Mouse (Mus musculus): Measurements from ENCODE around the gene Crispld2. TPM values are rescaled to one million over a fixed set of nuclear protein-coding genes. Genes with fewer than 3 reads are reported as not detected.

Crispld2 gene
- polyA plus RNA-seq, 1 experiment from 2014 or later = 1.8 TPM

- H3K27ac ChIP-seq (replicated peaks in 1 of 2; ENCODE audit: control insufficient read depth in 1 of 2, insufficient read depth in 1 of 2, low read depth in 2 of 2, low read length in 2 of 2) = no peak overlapping the region
- peaks cover 22 to 42% of the 10 kb centered on the region in 2 experiments for H3K4me1 ChIP-seq (ENCODE audit: control insufficient read depth in 2 of 2, insufficient read depth in 2 of 2, low read length in 2 of 2)
- no peaks in the 10 kb centered on the region for H3K36me3 ChIP-seq (ENCODE audit: control insufficient read depth, insufficient read depth, low read length)
- H3K9ac ChIP-seq (ENCODE audit: low read length) = no peak overlapping the region
- H3K9me3 ChIP-seq (ENCODE audit: control insufficient read depth, low read length) = no peaks in the 10 kb centered on the region
- H3K4me2 ChIP-seq (ENCODE audit: low read length) = no peak overlapping the region
- ATAC-seq (ENCODE audit: insufficient number of reproducible peaks, insufficient read depth, low FRiP score, low read depth) = no peak
- peaks cover 16% of the 10 kb centered on the region for H3K27me3 ChIP-seq (ENCODE audit: control insufficient read depth, insufficient read depth, low read length)
- 76% methylated on average over 10 of the region's 10 CpGs for WGBS
- H3K4me3 ChIP-seq (ENCODE audit: control insufficient read depth in 1 of 2, insufficient read depth in 1 of 2, low read depth in 1 of 2, low read length in 2 of 2) = no peak overlapping the region
These were observed 50.5 kb downstream of the Crispld2 start for GRCm38 (mm10) chr8:120042542-120043312.

GRCm38 (mm10) chr8:120044907-120045306 lies 52.7 kb downstream of the Crispld2 start:
- 94% methylated on average over 8 of the region's 8 CpGs for WGBS
- Histone ChIP-seq H3K4me2 (ENCODE audit: low read length) (no peak overlapping the region), H3K9me3 (ENCODE audit: control insufficient read depth, low read length) (no peaks in the 10 kb centered on the region), H3K4me3 (ENCODE audit: control insufficient read depth in 1 of 2, insufficient read depth in 1 of 2, low read depth in 1 of 2, low read length in 2 of 2) (no peak overlapping the region), H3K27ac (replicated peaks in 1 of 2; ENCODE audit: control insufficient read depth in 1 of 2, insufficient read depth in 1 of 2, low read depth in 2 of 2, low read length in 2 of 2) (no peak overlapping the region), H3K36me3 (ENCODE audit: control insufficient read depth, insufficient read depth, low read length) (no peaks in the 10 kb centered on the region), H3K4me1 (ENCODE audit: control insufficient read depth in 2 of 2, insufficient read depth in 2 of 2, low read length in 2 of 2) (peaks cover 18 to 32% of the 10 kb centered on the region in 2 experiments), H3K9ac (ENCODE audit: low read length) (no peak overlapping the region), H3K27me3 (ENCODE audit: control insufficient read depth, insufficient read depth, low read length) (no peaks in the 10 kb centered on the region; the same call in 1 of the 2 replicates)
- ATAC-seq (ENCODE audit: insufficient number of reproducible peaks, insufficient read depth, low FRiP score, low read depth) = no peak

- WGBS = 59% methylated on average over 5 of the region's 5 CpGs
- Histone ChIP-seq H3K4me1 (ENCODE audit: control insufficient read depth in 2 of 2, insufficient read depth in 2 of 2, low read length in 2 of 2) (peaks cover 19 to 26% of the 10 kb centered on the region in 2 experiments), H3K36me3 (ENCODE audit: control insufficient read depth, insufficient read depth, low read length) (no peaks in the 10 kb centered on the region), H3K9me3 (ENCODE audit: control insufficient read depth, low read length) (no peaks in the 10 kb centered on the region), H3K4me3 (ENCODE audit: control insufficient read depth in 1 of 2, insufficient read depth in 1 of 2, low read depth in 1 of 2, low read length in 2 of 2) (no peak overlapping the region), H3K27ac (replicated peaks in 1 of 2; ENCODE audit: control insufficient read depth in 1 of 2, insufficient read depth in 1 of 2, low read depth in 2 of 2, low read length in 2 of 2) (no peak overlapping the region), H3K27me3 (ENCODE audit: control insufficient read depth, insufficient read depth, low read length) (no peaks in the 10 kb centered on the region; the same call in 1 of the 2 replicates), H3K4me2 (ENCODE audit: low read length) (no peak overlapping the region), H3K9ac (ENCODE audit: low read length) (no peak overlapping the region)
- ATAC-seq (ENCODE audit: insufficient number of reproducible peaks, insufficient read depth, low FRiP score, low read depth) = no peak
These were observed 53.2 kb downstream of the Crispld2 start for GRCm38 (mm10) chr8:120045471-120045870.

GRCm38 (mm10) chr8:120046258-120047020 lies 54.2 kb downstream of the Crispld2 start:
- Histone ChIP-seq H3K36me3 (ENCODE audit: control insufficient read depth, insufficient read depth, low read length) (no peaks in the 10 kb centered on the region), H3K4me2 (ENCODE audit: low read length) (no peak overlapping the region), H3K4me1 (ENCODE audit: control insufficient read depth in 2 of 2, insufficient read depth in 2 of 2, low read length in 2 of 2) (peaks cover 22 to 24% of the 10 kb centered on the region in 2 experiments), H3K4me3 (ENCODE audit: control insufficient read depth in 1 of 2, insufficient read depth in 1 of 2, low read depth in 1 of 2, low read length in 2 of 2) (no peak overlapping the region), H3K27ac (replicated peaks in 1 of 2; ENCODE audit: control insufficient read depth in 1 of 2, insufficient read depth in 1 of 2, low read depth in 2 of 2, low read length in 2 of 2) (peak overlapping the region; percentile 28 to 59), H3K9ac (ENCODE audit: low read length) (no peak overlapping the region), H3K9me3 (ENCODE audit: control insufficient read depth, low read length) (no peaks in the 10 kb centered on the region), H3K27me3 (ENCODE audit: control insufficient read depth, insufficient read depth, low read length) (no peaks in the 10 kb centered on the region; the same call in 1 of the 2 replicates)
- WGBS = 36% methylated on average over 14 of the region's 14 CpGs
- ATAC-seq (ENCODE audit: insufficient number of reproducible peaks, insufficient read depth, low FRiP score, low read depth) = 0 out of 2 replicates have a peak, but pooled peaks have one; percentile 53

GRCm38 (mm10) chr8:120049949-120050348 lies 57.7 kb downstream of the Crispld2 start:
- no peak overlapping the region for H3K4me3 ChIP-seq (ENCODE audit: control insufficient read depth in 1 of 2, insufficient read depth in 1 of 2, low read depth in 1 of 2, low read length in 2 of 2)
- no peaks in the 10 kb centered on the region for H3K36me3 ChIP-seq (ENCODE audit: control insufficient read depth, insufficient read depth, low read length)
- no peak overlapping the region for H3K27ac ChIP-seq (replicated peaks in 1 of 2; ENCODE audit: control insufficient read depth in 1 of 2, insufficient read depth in 1 of 2, low read depth in 2 of 2, low read length in 2 of 2)
- no peaks in the 10 kb centered on the region; the same call in 1 of the 2 replicates for H3K27me3 ChIP-seq (ENCODE audit: control insufficient read depth, insufficient read depth, low read length)
- no peak overlapping the region for H3K9ac ChIP-seq (ENCODE audit: low read length)
- ATAC-seq (ENCODE audit: insufficient number of reproducible peaks, insufficient read depth, low FRiP score, low read depth) = no peak
- no peaks in the 10 kb centered on the region for H3K9me3 ChIP-seq (ENCODE audit: control insufficient read depth, low read length)
- no peak overlapping the region for H3K4me2 ChIP-seq (ENCODE audit: low read length)
- H3K4me1 ChIP-seq (ENCODE audit: control insufficient read depth in 2 of 2, insufficient read depth in 2 of 2, low read length in 2 of 2) = peaks cover 22 to 23% of the 10 kb centered on the region in 2 experiments
- WGBS = 89% methylated on average over 13 of the region's 13 CpGs

- Histone ChIP-seq H3K9ac (ENCODE audit: low read length) (no peak overlapping the region), H3K9me3 (ENCODE audit: control insufficient read depth, low read length) (no peaks in the 10 kb centered on the region), H3K4me2 (ENCODE audit: low read length) (no peak overlapping the region), H3K27me3 (ENCODE audit: control insufficient read depth, insufficient read depth, low read length) (no peaks in the 10 kb centered on the region; the same call in 1 of the 2 replicates), H3K27ac (replicated peaks in 1 of 2; ENCODE audit: control insufficient read depth in 1 of 2, insufficient read depth in 1 of 2, low read depth in 2 of 2, low read length in 2 of 2) (no peak overlapping the region), H3K36me3 (ENCODE audit: control insufficient read depth, insufficient read depth, low read length) (no peaks in the 10 kb centered on the region), H3K4me3 (ENCODE audit: control insufficient read depth in 1 of 2, insufficient read depth in 1 of 2, low read depth in 1 of 2, low read length in 2 of 2) (no peak overlapping the region), H3K4me1 (ENCODE audit: control insufficient read depth in 2 of 2, insufficient read depth in 2 of 2, low read length in 2 of 2) (peaks cover 22 to 23% of the 10 kb centered on the region in 2 experiments)
- ATAC-seq (ENCODE audit: insufficient number of reproducible peaks, insufficient read depth, low FRiP score, low read depth) = no peak
- WGBS = 63% methylated on average over 10 of the region's 10 CpGs
These were observed 58.1 kb downstream of the Crispld2 start for GRCm38 (mm10) chr8:120050376-120050775.

GRCm38 (mm10) chr8:120051006-120051405 lies 58.8 kb downstream of the Crispld2 start:
- H3K36me3 ChIP-seq (ENCODE audit: control insufficient read depth, insufficient read depth, low read length) = no peaks in the 10 kb centered on the region
- H3K9ac ChIP-seq (ENCODE audit: low read length) = no peak overlapping the region
- H3K27me3 ChIP-seq (ENCODE audit: control insufficient read depth, insufficient read depth, low read length) = no peaks in the 10 kb centered on the region; the same call in 1 of the 2 replicates
- no peak for ATAC-seq (ENCODE audit: insufficient number of reproducible peaks, insufficient read depth, low FRiP score, low read depth)
- H3K4me1 ChIP-seq (ENCODE audit: control insufficient read depth in 2 of 2, insufficient read depth in 2 of 2, low read length in 2 of 2) = peaks cover 20 to 21% of the 10 kb centered on the region in 2 experiments
- H3K4me2 ChIP-seq (ENCODE audit: low read length) = 0 out of 2 replicates have a peak overlapping the region, but pooled peaks have one; percentile 16
- 34% methylated on average over 4 of the region's 4 CpGs for WGBS
- H3K9me3 ChIP-seq (ENCODE audit: control insufficient read depth, low read length) = no peaks in the 10 kb centered on the region
- H3K27ac ChIP-seq (replicated peaks in 1 of 2; ENCODE audit: control insufficient read depth in 1 of 2, insufficient read depth in 1 of 2, low read depth in 2 of 2, low read length in 2 of 2) = no peak overlapping the region
- H3K4me3 ChIP-seq (ENCODE audit: control insufficient read depth in 1 of 2, insufficient read depth in 1 of 2, low read depth in 1 of 2, low read length in 2 of 2) = no peak overlapping the region
